Mouse (Mus musculus) heart, embryonic 13.5 days (tissue): ENCODE data around the gene Cdyl. TPM values are rescaled to one million over a fixed set of nuclear protein-coding genes. Genes with fewer than 3 reads are reported as not detected.

Experiments
- ATAC-seq: fragments of 200-750 bp; cut with Nextera tagmentation; 2 replicates; pipeline ENCODE4 v1.8.0; 2017; ENCODE audit warnings: moderate TSS enrichment; ENCODE audit not compliant: insufficient number of reproducible peaks, low FRiP score, low TSS enrichment; ENCODE audit errors: extremely low read depth
- H3K27ac ChIP-seq: fragments of 300-500 bp; sonication (generic); replicated peaks from 2 replicates; pipeline ENCODE4 v1.5.1; 2015; ENCODE audit warnings: moderate library complexity, mild to moderate bottlenecking, inconsistent platforms
- H3K27me3 ChIP-seq: fragments of 300-500 bp; sonication (generic); replicated peaks from 2 replicates; pipeline ENCODE4 v1.6.1; 2015; ENCODE audit warnings: mild to moderate bottlenecking, inconsistent platforms
- H3K36me3 ChIP-seq: fragments of 300-500 bp; sonication (generic); 2 replicates; pipeline ENCODE4 v1.6.1; 2015; ENCODE audit warnings: mild to moderate bottlenecking, inconsistent platforms
- H3K4me1 ChIP-seq: fragments of 300-500 bp; sonication (generic); 2 replicates; pipeline ENCODE4 v1.6.1; 2015; ENCODE audit warnings: inconsistent platforms
- H3K4me2 ChIP-seq: fragments of 300-500 bp; sonication (generic); 2 replicates; pipeline ENCODE4 v1.6.1; 2015; ENCODE audit warnings: inconsistent platforms, mild to moderate bottlenecking, moderate library complexity
- H3K4me3 ChIP-seq: fragments of 300-500 bp; sonication (generic); 2 replicates; pipeline ENCODE4 v1.5.1; 2015; ENCODE audit warnings: moderate library complexity, mild to moderate bottlenecking, inconsistent platforms
- H3K9ac ChIP-seq: fragments of 300-500 bp; sonication (generic); 2 replicates; pipeline ENCODE4 v1.6.1; 2015; ENCODE audit warnings: inconsistent platforms, mild to moderate bottlenecking, moderate library complexity
- H3K9me3 ChIP-seq: fragments of 300-500 bp; sonication (generic); 2 replicates; pipeline ENCODE4 v1.6.1; 2016; ENCODE audit warnings: inconsistent platforms
- WGBS: fragments of 180-500 bp; shearing (Covaris S2); methylation state at CpG from one replicate; pipeline ENCODE4 v1.1.7; 2015; ENCODE audit warnings: mixed read lengths; 5-methylcytosine and 5-hydroxymethylcytosine counted together
- polyA plus RNA-seq: library from polyadenylated mRNA; unstranded; fragments of >200 nt; fragmentation: Nextera tagmentation; extraction: Ambion mirVana; gene quantifications from 2 replicates; pipeline ENCODE4 v1.2.1, GENCODE M21; 2015

Cdyl gene
- polyA plus RNA-seq, 1 experiment from 2014 or later = 10.2 TPM

- no peak overlapping the region for H3K9ac ChIP-seq
- H3K27me3 ChIP-seq = no peaks in the 10 kb centered on the region
- H3K27ac ChIP-seq = peak overlapping the region; percentile 70; the same call in 1 of the 2 replicates
- no peak overlapping the region for H3K4me3 ChIP-seq
- no peak overlapping the region for H3K4me2 ChIP-seq
- H3K4me1 ChIP-seq = peaks cover 65% of the 10 kb centered on the region
- no peak for ATAC-seq
- WGBS = 82% methylated on average over 7 of the region's 7 CpGs
- H3K9me3 ChIP-seq = peaks cover 9% of the 10 kb centered on the region; the same call in 1 of the 2 replicates
- peaks cover 4% of the 10 kb centered on the region for H3K36me3 ChIP-seq
Measured at GRCm38 (mm10) chr13:35806165-35806564, 146.5 kb downstream of the Cdyl start.

- Histone ChIP-seq H3K9ac (no peak overlapping the region), H3K27ac (peak overlapping the region; percentile 45; the same call in 1 of the 2 replicates), H3K4me1 (peaks cover 67% of the 10 kb centered on the region), H3K4me2 (no peak overlapping the region), H3K27me3 (no peaks in the 10 kb centered on the region), H3K4me3 (no peak overlapping the region), H3K36me3 (peaks cover 4% of the 10 kb centered on the region), H3K9me3 (peaks cover 9% of the 10 kb centered on the region; the same call in 1 of the 2 replicates)
- 86% methylated on average over 7 of the region's 7 CpGs for WGBS
- ATAC-seq = no peak
Measured at GRCm38 (mm10) chr13:35807016-35807415, 147.4 kb downstream of the Cdyl start.

DNA sequence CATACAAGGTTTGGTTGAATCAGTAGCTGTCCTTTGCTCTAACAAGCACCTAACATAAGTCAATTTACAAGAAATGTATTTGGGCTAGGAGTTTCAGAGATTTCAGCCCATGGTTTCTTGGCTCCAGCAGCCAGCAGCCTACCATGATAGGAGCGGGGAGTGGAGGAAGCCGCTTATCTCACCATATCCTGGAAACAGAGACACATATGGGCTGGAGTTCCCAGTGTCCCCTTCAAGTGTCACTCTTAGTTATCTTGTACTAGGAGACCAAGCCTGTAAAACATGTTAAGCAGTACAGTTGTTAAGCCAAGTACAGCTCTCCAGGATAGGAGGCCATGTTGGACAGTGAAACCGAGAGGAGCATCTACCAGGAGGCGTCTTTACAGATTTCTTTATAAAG is 147.9 kb downstream of the Cdyl start:
- Histone ChIP-seq H3K9me3 (peaks cover 6% of the 10 kb centered on the region; the same call in 1 of the 2 replicates), H3K9ac (no peak overlapping the region), H3K4me1 (peaks cover 73% of the 10 kb centered on the region), H3K4me2 (no peak overlapping the region; the same call in 1 of the 2 replicates), H3K27ac (peak overlapping the region; percentile 45), H3K4me3 (no peak overlapping the region), H3K36me3 (peaks cover under 1% of the 10 kb centered on the region), H3K27me3 (no peaks in the 10 kb centered on the region)
- ATAC-seq = no peak
- WGBS = 45% methylated on average over 4 of the region's 4 CpGs

DNA sequence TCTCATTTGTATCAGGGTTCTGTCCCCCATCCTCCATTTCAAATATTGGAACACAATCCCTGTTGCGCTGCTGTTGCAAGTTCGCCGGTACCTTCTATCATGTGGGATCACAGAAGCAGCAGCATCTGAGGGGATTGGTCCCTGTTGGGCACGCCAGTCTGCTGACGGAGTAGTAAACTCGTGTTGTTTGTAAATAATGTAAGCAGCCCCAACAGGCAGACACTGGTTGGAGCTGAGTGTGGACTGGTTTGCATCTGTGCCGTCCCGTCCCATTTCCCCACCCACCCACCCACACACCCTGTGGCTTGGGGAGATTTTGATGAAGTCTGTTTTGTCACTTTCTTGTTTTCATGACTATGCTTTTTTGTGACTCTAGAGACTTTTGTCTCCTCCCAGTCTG is 148.3 kb downstream of the Cdyl start:
- no peak overlapping the region; the same call in 1 of the 2 replicates for H3K4me2 ChIP-seq
- no peaks in the 10 kb centered on the region for H3K36me3 ChIP-seq
- H3K9me3 ChIP-seq = peaks cover 6% of the 10 kb centered on the region; the same call in 1 of the 2 replicates
- no peak for ATAC-seq
- no peak overlapping the region for H3K4me3 ChIP-seq
- peak overlapping the region; percentile 45; the same call in 1 of the 2 replicates for H3K27ac ChIP-seq
- H3K27me3 ChIP-seq = no peaks in the 10 kb centered on the region
- no peak overlapping the region for H3K9ac ChIP-seq
- 84% methylated on average over 8 of the region's 8 CpGs for WGBS
- H3K4me1 ChIP-seq = peaks cover 75% of the 10 kb centered on the region

GRCm38 (mm10) chr13:35809252-35810159 is 149.9 kb downstream of the Cdyl start:
- H3K4me3 ChIP-seq = no peak overlapping the region
- H3K4me1 ChIP-seq = peaks cover 75% of the 10 kb centered on the region
- peaks cover 6% of the 10 kb centered on the region; the same call in 1 of the 2 replicates for H3K9me3 ChIP-seq
- H3K4me2 ChIP-seq = no peak overlapping the region
- H3K27ac ChIP-seq = no peak overlapping the region; the same call in 1 of the 2 replicates
- H3K27me3 ChIP-seq = no peaks in the 10 kb centered on the region
- WGBS = 64% methylated on average over 5 of the region's 5 CpGs
- no peak for ATAC-seq
- no peaks in the 10 kb centered on the region for H3K36me3 ChIP-seq
- H3K9ac ChIP-seq = no peak overlapping the region

GRCm38 (mm10) chr13:35810160-35810537 is 150.5 kb downstream of the Cdyl start:
- WGBS = 53% methylated on average over 6 of the region's 6 CpGs
- Histone ChIP-seq H3K36me3 (no peaks in the 10 kb centered on the region), H3K9ac (no peak overlapping the region), H3K27me3 (no peaks in the 10 kb centered on the region), H3K4me1 (peaks cover 79% of the 10 kb centered on the region), H3K4me2 (no peak overlapping the region), H3K9me3 (no peaks in the 10 kb centered on the region), H3K27ac (no peak overlapping the region; the same call in 1 of the 2 replicates), H3K4me3 (no peak overlapping the region)
- no peak for ATAC-seq

DNA sequence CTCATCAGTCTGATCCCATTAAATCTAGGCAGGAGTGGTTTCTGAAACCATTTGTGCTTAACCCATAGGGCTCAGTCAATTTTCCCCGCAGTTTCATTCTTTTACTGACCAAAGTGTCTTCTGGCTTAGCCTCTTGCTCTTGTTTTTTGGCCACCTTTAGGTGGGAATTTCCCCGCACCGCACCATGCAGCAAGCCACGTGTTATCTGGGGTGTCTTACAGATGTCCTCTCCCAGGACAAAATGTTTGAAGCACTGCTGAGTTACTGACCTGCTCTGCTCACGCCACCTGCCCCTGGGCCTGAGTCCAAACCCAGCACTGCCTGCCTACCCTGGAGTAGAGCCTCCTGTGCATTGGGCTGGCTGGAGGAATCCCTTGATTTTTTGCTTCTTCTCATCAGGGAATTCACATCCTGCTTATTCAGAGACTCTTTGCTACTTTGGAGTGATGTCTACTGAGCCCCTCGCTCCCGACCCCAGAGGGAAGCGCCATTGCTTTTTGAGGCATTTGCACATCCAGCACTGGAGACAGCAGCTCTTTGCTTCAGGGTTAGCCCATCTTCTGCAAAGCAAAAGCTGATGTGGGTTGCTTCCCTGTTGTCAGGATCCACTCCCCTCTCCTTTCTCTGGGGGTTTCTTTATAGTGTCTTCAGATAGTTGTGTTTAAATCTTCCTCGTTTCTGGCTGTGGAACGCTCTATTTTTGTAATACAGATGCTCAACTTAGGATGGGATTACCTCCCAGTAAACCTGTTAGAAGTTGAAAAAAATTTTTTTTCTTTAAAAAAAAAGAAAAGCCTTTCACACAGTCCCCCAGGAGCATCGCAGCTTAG is 151.9 kb downstream of the Cdyl start:
- Histone ChIP-seq H3K9me3 (no peaks in the 10 kb centered on the region), H3K4me1 (peaks cover 79% of the 10 kb centered on the region), H3K4me3 (no peak overlapping the region), H3K27me3 (no peaks in the 10 kb centered on the region), H3K4me2 (no peak overlapping the region), H3K9ac (peak overlapping the region; percentile 38; the same call in 1 of the 2 replicates), H3K27ac (no peak overlapping the region), H3K36me3 (peaks cover 7% of the 10 kb centered on the region)
- no peak for ATAC-seq
- 65% methylated on average over 11 of the region's 11 CpGs for WGBS

DNA sequence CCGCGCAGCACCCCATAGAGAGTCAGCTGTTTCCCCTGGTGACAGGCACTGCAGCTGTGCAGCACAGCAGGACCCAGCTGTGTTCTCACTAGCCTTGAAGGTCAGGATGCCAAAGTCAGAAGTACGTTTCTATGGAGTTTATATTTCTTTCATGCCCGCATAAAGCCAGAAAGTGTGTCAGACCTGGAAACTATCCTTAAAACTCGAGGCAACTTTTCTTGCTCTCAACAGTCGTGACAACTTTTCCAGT is 152.5 kb downstream of the Cdyl start:
- H3K4me2 ChIP-seq = no peak overlapping the region
- H3K4me3 ChIP-seq = no peak overlapping the region
- H3K27me3 ChIP-seq = no peaks in the 10 kb centered on the region
- H3K9me3 ChIP-seq = no peaks in the 10 kb centered on the region
- 64% methylated on average over 6 of the region's 6 CpGs for WGBS
- H3K4me1 ChIP-seq = peaks cover 79% of the 10 kb centered on the region
- peaks cover 13% of the 10 kb centered on the region for H3K36me3 ChIP-seq
- no peak overlapping the region for H3K27ac ChIP-seq
- H3K9ac ChIP-seq = no peak overlapping the region
- no peak for ATAC-seq

GRCm38 (mm10) chr13:35813348-35814127 is 153.9 kb downstream of the Cdyl start:
- peaks cover 82% of the 10 kb centered on the region for H3K4me1 ChIP-seq
- no peak overlapping the region for H3K4me3 ChIP-seq
- H3K36me3 ChIP-seq = peaks cover 27% of the 10 kb centered on the region
- H3K9ac ChIP-seq = no peak overlapping the region
- H3K9me3 ChIP-seq = no peaks in the 10 kb centered on the region
- H3K27me3 ChIP-seq = no peaks in the 10 kb centered on the region
- no peak for ATAC-seq
- H3K27ac ChIP-seq = no peak overlapping the region
- WGBS = 86% methylated on average over 7 of the region's 7 CpGs
- no peak overlapping the region for H3K4me2 ChIP-seq

DNA sequence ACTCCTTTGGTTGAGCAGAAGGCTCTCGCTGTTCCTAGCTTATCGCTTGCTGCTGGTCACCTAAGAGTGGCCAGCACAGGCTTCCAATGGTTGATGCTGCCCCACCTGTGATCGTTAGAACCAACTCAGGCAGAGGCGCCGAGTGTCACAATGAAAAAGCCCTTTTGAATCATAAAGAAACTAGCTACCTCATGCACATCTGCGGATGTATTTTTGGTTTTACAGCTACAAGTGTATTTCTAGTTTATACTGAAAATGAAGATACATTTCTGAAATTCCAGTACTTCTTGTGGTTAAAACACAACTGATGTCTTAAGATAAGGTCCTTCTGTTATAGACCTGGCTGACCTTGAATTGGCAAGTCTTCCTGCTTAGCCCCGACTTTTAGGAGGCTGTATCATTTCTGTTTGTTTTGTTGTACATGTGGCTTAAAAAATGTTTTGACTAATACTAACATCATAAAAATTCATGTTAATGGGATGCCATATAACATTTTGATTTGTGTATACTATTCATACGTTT is 155.6 kb downstream of the Cdyl start:
- no peak overlapping the region for H3K9ac ChIP-seq
- no peak overlapping the region for H3K4me2 ChIP-seq
- H3K27me3 ChIP-seq = no peaks in the 10 kb centered on the region
- ATAC-seq = no peak
- no peak overlapping the region for H3K4me3 ChIP-seq
- H3K9me3 ChIP-seq = no peaks in the 10 kb centered on the region
- H3K36me3 ChIP-seq = peaks cover 40% of the 10 kb centered on the region
- H3K27ac ChIP-seq = no peak overlapping the region
- peaks cover 71% of the 10 kb centered on the region for H3K4me1 ChIP-seq
- WGBS = 76% methylated on average over 8 of the region's 8 CpGs
